Mouse (Mus musculus) embryonic facial prominence, embryonic 13.5 days (tissue): ENCODE results near the gene Phactr1. TPM values are rescaled to one million over a fixed set of nuclear protein-coding genes. Genes with fewer than 3 reads are reported as not detected.
A peak's percentile ranks its signal among the peaks of the same experiment; 100 is the strongest.

ENCODE experiments used
- ATAC-seq: fragments of 200-750 bp; cut with Nextera tagmentation; 2 replicates; pipeline ENCODE4 v1.8.0; 2017; ENCODE audit warnings: low read depth; ENCODE audit not compliant: insufficient number of reproducible peaks, insufficient read depth, low FRiP score, low TSS enrichment
- H3K27ac ChIP-seq: fragments of 300-500 bp; sonication (generic); 2 replicates; pipeline ENCODE4 v1.5.1; 2015; ENCODE audit warnings: moderate library complexity, mild to moderate bottlenecking, inconsistent platforms
- H3K27me3 ChIP-seq: fragments of 300-500 bp; sonication (generic); 2 replicates; pipeline ENCODE4 v1.6.1; 2015; ENCODE audit warnings: mild to moderate bottlenecking, inconsistent platforms
- H3K36me3 ChIP-seq: fragments of 300-500 bp; sonication (generic); 2 replicates; pipeline ENCODE4 v1.6.1; 2015; ENCODE audit warnings: mild to moderate bottlenecking, inconsistent platforms
- H3K4me1 ChIP-seq: fragments of 300-500 bp; sonication (generic); 2 replicates; pipeline ENCODE4 v1.6.1; 2015; ENCODE audit warnings: inconsistent platforms
- H3K4me2 ChIP-seq: fragments of 300-500 bp; sonication (generic); 2 replicates; pipeline ENCODE4 v1.6.1; 2015; ENCODE audit warnings: moderate library complexity, mild to moderate bottlenecking, inconsistent platforms
- H3K4me3 ChIP-seq: fragments of 300-500 bp; sonication (generic); 2 replicates; pipeline ENCODE4 v1.5.1; 2015; ENCODE audit warnings: mild to moderate bottlenecking, inconsistent platforms
- H3K9ac ChIP-seq: fragments of 300-500 bp; sonication (generic); 2 replicates; pipeline ENCODE4 v1.6.1; 2015; ENCODE audit warnings: mild to moderate bottlenecking, inconsistent platforms
- H3K9me3 ChIP-seq: fragments of 300-500 bp; sonication (generic); 2 replicates; pipeline ENCODE4 v1.6.1; 2016; ENCODE audit warnings: inconsistent platforms
- WGBS: fragments of 180-500 bp; shearing (Covaris S2); methylation state at CpG from one replicate; pipeline ENCODE4 v1.1.7; 2015; ENCODE audit warnings: mixed read lengths; 5-methylcytosine and 5-hydroxymethylcytosine counted together
- polyA plus RNA-seq: library from polyadenylated mRNA; unstranded; fragments of >200 nt; fragmentation: Nextera tagmentation; extraction: Ambion mirVana; gene quantifications from 2 replicates; pipeline ENCODE4 v1.2.1, GENCODE M21; 2015

The Phactr1 gene
- polyA plus RNA-seq, 1 experiment from 2014 or later: 13.2 TPM

DNA sequence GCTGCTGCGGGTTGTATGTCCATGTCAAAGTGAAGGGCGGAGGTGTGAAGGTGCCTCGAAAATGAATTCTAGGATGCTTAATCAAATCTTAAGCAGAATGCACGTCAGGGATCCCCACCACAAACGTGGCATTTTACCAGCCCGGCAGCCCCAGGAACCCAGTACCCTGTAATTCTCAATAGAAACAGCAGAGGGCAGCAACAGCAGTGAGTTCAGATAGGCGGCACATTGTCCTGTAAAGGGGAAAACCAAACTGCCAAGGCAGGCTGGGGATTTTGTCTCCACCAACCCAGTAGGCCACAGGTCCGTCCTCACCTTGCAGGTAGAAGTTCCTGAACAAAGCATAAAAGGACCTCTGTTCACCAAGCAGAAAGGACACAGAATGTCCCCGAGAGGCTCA is 492.8 kb downstream of the Phactr1 start:
- Histone ChIP-seq H3K9me3 (no peaks in the 10 kb centered on the region), H3K27ac (no peak overlapping the region), H3K9ac (no peak overlapping the region), H3K36me3 (0 out of 2 replicates have a peak, but pooled peaks cover 2% of the 10 kb centered on the region), H3K4me1 (peaks cover 8% of the 10 kb centered on the region), H3K27me3 (no peaks in the 10 kb centered on the region), H3K4me2 (no peak overlapping the region; the same call in 1 of the 2 replicates), H3K4me3 (no peak overlapping the region)
- ATAC-seq: no peak
- 14% methylated on average over 9 of the region's 9 CpGs for WGBS

DNA sequence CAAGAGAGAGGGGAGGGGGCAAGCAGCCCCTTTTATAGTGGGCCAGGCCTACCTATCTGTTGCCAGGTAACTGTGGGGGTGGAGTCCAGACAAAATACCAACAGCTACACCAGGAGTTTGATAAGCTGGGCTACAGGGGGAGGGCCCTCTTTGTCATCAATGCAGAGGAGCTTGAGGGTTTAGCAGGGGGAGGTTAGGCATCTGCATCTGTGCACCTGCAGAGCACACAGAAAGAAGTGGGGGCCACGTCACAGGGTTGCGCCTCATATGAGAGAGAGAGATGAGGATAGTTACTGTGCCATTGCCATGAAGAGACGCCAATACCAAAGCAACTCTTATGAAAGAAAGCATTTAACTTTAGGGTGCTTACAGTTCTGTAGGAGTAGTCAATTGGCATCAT is 496.3 kb downstream of the Phactr1 start:
- no peak for ATAC-seq
- Histone ChIP-seq H3K4me1 (peaks cover 7% of the 10 kb centered on the region), H3K9me3 (no peaks in the 10 kb centered on the region), H3K9ac (no peak overlapping the region), H3K27ac (no peak overlapping the region), H3K27me3 (0 out of 2 replicates have a peak, but pooled peaks cover 5% of the 10 kb centered on the region), H3K4me3 (no peak overlapping the region), H3K36me3 (no peaks in the 10 kb centered on the region), H3K4me2 (no peak overlapping the region)
- WGBS: 93% methylated on average over 3 of the region's 3 CpGs

DNA sequence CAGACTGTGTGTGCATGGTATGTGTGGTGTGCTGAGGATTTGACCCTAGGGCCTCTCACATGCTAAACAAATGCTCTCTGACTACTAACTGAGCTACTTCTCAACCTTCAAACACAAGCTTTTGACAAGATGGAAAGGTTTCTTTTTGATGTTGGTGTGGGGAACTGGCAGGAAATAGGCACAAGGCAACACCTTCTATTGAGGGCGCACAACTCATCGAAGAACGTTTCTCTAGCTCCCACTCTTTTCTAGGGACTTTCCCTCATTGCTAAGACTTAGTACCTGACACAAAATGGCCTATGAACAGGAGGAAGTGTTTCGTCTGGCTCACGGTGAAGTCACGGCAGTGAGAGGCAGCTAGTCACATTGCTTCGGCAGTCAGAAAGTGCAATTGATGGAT is 496.9 kb downstream of the Phactr1 start:
- Histone ChIP-seq H3K36me3 (no peaks in the 10 kb centered on the region), H3K4me1 (0 out of 2 replicates have a peak, but pooled peaks cover under 1% of the 10 kb centered on the region), H3K4me3 (no peak overlapping the region), H3K27me3 (0 out of 2 replicates have a peak, but pooled peaks cover 12% of the 10 kb centered on the region), H3K4me2 (no peak overlapping the region), H3K9ac (no peak overlapping the region), H3K27ac (no peak overlapping the region), H3K9me3 (no peaks in the 10 kb centered on the region)
- no peak for ATAC-seq
- 90% methylated on average over 7 of the region's 7 CpGs for WGBS

DNA sequence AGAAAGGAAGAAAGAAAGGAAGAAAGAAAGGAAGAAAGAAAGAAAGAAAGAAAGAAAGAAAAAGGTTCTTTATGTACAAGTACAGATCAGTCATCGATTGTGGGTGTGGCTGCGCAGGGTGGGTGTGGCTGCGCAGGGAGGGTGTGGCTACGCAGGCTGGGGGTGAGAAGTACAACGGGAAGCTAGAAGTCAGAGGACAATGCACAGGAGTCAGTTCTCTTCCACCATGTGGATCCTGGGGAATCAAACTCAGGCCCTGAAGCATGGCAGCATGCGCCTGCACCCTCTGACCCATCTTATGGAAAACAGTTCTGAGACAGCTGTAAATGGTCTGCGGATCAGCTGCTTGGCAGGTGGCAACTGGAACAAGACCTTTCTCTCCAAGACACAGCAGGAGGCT is 500.7 kb downstream of the Phactr1 start:
- ATAC-seq: no peak
- H3K4me3 ChIP-seq: no peak overlapping the region
- H3K27ac ChIP-seq: no peak overlapping the region
- 0 out of 2 replicates have a peak, but pooled peaks cover 13% of the 10 kb centered on the region for H3K27me3 ChIP-seq
- 54% methylated on average over 7 of the region's 7 CpGs for WGBS
- H3K4me2 ChIP-seq: no peak overlapping the region
- no peak overlapping the region for H3K9ac ChIP-seq
- no peaks in the 10 kb centered on the region for H3K9me3 ChIP-seq
- H3K4me1 ChIP-seq: peaks cover 11% of the 10 kb centered on the region
- no peaks in the 10 kb centered on the region for H3K36me3 ChIP-seq

DNA sequence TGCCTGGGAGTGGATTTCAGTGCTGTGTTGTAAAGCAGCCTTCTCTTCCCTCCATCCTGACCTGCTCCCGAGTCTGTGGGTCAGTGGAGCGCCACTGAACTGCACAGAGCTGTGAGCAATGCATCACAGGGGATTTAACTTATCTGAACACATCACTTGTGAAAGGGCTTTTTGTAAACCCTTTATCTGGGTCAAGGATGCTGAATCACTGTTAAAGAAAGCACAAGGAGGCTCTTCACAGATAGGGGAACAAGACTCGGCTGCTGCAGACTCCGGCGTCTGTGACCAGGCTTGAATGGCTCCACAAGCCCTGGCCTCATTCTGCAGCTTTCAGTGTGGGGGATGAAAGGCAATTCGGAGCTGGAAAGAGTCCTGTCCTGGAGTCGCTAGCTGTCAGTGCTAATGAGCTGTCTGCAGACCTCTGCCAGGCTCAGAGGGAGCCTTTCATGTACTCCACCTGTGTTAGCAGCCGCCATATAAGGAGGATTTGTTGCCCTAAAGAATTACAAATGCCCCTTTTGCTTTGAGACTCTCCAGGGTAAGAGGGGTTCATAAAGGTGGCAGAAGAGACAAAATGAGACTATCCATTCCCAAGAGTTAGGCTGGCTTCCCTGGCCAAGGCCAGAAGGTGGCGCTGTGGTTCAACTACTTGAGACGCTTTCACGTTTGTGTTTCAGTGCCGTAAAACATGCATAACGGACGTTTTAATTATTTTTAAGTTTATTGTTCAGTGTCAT is 502.2 kb downstream of the Phactr1 start:
- H3K4me1 ChIP-seq: peaks cover 11% of the 10 kb centered on the region
- H3K4me3 ChIP-seq: peak overlapping the region; percentile 40
- H3K9me3 ChIP-seq: no peaks in the 10 kb centered on the region
- 25% methylated on average over 14 of the region's 14 CpGs for WGBS
- peak overlapping the region; percentile 55 for H3K4me2 ChIP-seq
- peak overlapping the region; percentile 54 for H3K9ac ChIP-seq
- 0 out of 2 replicates have a peak overlapping the region, but pooled peaks have one; percentile 17 for H3K27ac ChIP-seq
- 0 out of 2 replicates have a peak, but pooled peaks cover 13% of the 10 kb centered on the region for H3K27me3 ChIP-seq
- no peaks in the 10 kb centered on the region for H3K36me3 ChIP-seq
- no peak for ATAC-seq

DNA sequence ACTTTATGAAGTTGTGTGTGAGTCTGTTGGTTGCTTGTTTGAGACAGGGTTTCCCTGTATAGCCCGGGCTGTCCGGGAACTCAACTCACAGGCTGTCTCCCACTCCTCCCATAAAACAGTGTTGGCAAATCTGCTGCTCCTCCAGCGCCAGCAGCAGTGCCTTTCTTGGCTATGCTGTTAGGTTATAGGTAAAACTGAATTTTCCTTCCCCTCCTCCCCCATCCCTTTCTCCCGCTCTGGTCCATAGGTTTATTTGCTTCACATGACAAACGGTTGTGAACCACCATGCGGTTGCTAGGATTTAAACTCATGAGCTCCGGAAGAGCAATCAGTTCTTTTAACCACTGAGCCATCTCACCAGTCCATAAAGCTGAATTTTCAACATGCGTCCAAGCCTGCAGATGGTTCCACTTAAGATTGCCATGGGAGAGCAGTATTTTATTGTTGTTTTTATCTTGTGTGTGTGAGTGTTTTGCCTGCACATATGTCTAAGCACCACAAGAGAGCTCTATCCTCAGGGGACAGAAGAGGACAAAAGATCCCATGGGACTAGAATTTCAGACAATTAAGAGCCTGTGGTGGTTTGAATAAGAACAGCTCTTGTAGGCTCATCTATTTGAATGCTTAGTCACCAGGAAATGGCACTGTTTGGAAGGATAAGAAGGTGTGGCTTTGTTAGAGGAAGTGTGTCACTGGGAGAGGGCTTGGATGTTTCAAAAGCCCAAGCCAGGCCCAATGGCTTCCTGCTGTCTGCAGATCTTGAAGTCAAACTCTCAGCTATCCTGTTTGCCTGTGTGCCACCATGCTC is 503.0 kb downstream of the Phactr1 start:
- Histone ChIP-seq H3K27me3 (0 out of 2 replicates have a peak, but pooled peaks cover 13% of the 10 kb centered on the region), H3K27ac (peak overlapping the region; percentile 17; the same call in 1 of the 2 replicates), H3K4me3 (peak overlapping the region; percentile 40), H3K36me3 (no peaks in the 10 kb centered on the region), H3K4me2 (peak overlapping the region; percentile 55), H3K4me1 (peaks cover 11% of the 10 kb centered on the region), H3K9me3 (no peaks in the 10 kb centered on the region), H3K9ac (peak overlapping the region; percentile 54)
- ATAC-seq: peak; percentile 38; the same call in 1 of the 2 replicates
- 31% methylated on average over 8 of the region's 8 CpGs for WGBS

DNA sequence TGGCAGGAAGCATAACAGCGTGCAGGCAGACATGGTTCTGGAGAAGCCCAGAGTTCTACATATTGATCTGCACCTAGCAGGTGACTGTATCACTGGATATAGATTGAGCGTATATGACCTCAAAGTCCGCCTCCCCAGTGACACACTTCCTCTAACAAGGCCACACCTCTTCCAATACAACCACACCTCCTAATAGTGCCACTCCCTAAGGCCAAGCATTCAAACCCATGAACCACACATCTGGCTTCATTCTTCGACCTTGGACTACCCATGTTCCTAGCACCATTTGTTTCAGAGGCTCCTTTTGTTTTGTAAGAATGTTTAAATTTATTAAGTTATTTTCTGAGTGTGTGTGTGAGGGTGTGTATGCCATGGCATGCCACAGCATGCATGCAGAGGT is 507.3 kb downstream of the Phactr1 start:
- H3K4me3 ChIP-seq: no peak overlapping the region
- peaks cover 16% of the 10 kb centered on the region for H3K4me1 ChIP-seq
- H3K9me3 ChIP-seq: no peaks in the 10 kb centered on the region
- WGBS: 91% methylated on average over 4 of the region's 4 CpGs
- H3K9ac ChIP-seq: no peak overlapping the region
- H3K27ac ChIP-seq: no peak overlapping the region
- no peaks in the 10 kb centered on the region for H3K36me3 ChIP-seq
- no peaks in the 10 kb centered on the region for H3K27me3 ChIP-seq
- no peak overlapping the region for H3K4me2 ChIP-seq
- ATAC-seq: no peak
